Mouse (Mus musculus) limb, embryonic 10.5 days (tissue): Measurements from ENCODE around the gene Wwox. TPM values are rescaled to one million over a fixed set of nuclear protein-coding genes. Genes with fewer than 3 reads are reported as not detected.

Experiments
- DNase-seq: peaks from one replicate; pipeline ENCODE4 v3.0.0-alpha.2; 2017; ENCODE audit warnings: low spot score
- H3K27ac ChIP-seq: fragments of 300-500 bp; sonication (generic); 2 replicates; pipeline ENCODE4 v1.5.1; 2016; ENCODE audit warnings: mild to moderate bottlenecking
- H3K27me3 ChIP-seq: fragments of 300-500 bp; sonication (generic); 2 replicates; pipeline ENCODE4 v1.6.1; 2016; ENCODE audit warnings: low read depth, mild to moderate bottlenecking; ENCODE audit not compliant: poor library complexity, severe bottlenecking
- H3K36me3 ChIP-seq: fragments of 300-500 bp; sonication (generic); 2 replicates; pipeline ENCODE4 v1.6.1; 2016; ENCODE audit warnings: mild to moderate bottlenecking, moderate library complexity
- H3K4me1 ChIP-seq: fragments of 300-500 bp; sonication (generic); 2 replicates; pipeline ENCODE4 v1.6.1; 2016
- H3K4me3 ChIP-seq: fragments of 300-500 bp; sonication (generic); 2 replicates; pipeline ENCODE4 v1.5.1; 2016; ENCODE audit warnings: mild to moderate bottlenecking, moderate library complexity
- H3K9me3 ChIP-seq: fragments of 300-500 bp; sonication (generic); replicated peaks from 2 replicates; pipeline ENCODE4 v1.6.1; 2016; ENCODE audit warnings: mild to moderate bottlenecking
- WGBS: fragments of 180-500 bp; shearing (Covaris S2); methylation state at CpG from one replicate; pipeline ENCODE4 v1.1.7; 2016; 5-methylcytosine and 5-hydroxymethylcytosine counted together
- polyA plus RNA-seq: library from polyadenylated mRNA; unstranded; fragments of >200 nt; fragmentation: Nextera tagmentation; extraction: Ambion mirVana; gene quantifications from 2 replicates; pipeline ENCODE4 v1.2.1, GENCODE M21; 2016

The Wwox gene
- polyA plus RNA-seq, 1 experiment from 2014 or later, result 8.6 TPM

GRCm38 (mm10) chr8:115395840-115396239, 956.4 kb downstream of the Wwox start:
- Histone ChIP-seq H3K4me1 (no peaks in the 10 kb centered on the region; the same call in 1 of the 2 replicates), H3K9me3 (no peaks in the 10 kb centered on the region), H3K27me3 (no peaks in the 10 kb centered on the region), H3K4me3 (no peak overlapping the region), H3K27ac (no peak overlapping the region), H3K36me3 (no peaks in the 10 kb centered on the region)
- DNase-seq, result no peak
- 79% methylated on average over 5 of the region's 5 CpGs for WGBS

GRCm38 (mm10) chr8:115397981-115398380, 958.5 kb downstream of the Wwox start:
- Histone ChIP-seq H3K36me3 (no peaks in the 10 kb centered on the region), H3K4me1 (no peaks in the 10 kb centered on the region; the same call in 1 of the 2 replicates), H3K4me3 (no peak overlapping the region), H3K27ac (no peak overlapping the region), H3K9me3 (no peaks in the 10 kb centered on the region), H3K27me3 (peaks cover 4% of the 10 kb centered on the region; the same call in 1 of the 2 replicates)
- DNase-seq, result no peak
- 86% methylated on average over 3 of the region's 3 CpGs for WGBS

- peak overlapping the region; percentile 50; the same call in 1 of the 2 replicates for H3K27ac ChIP-seq
Observed at GRCm38 (mm10) chr8:115400013-115400720, 960.7 kb downstream of the Wwox start.

More at GRCm38 (mm10) chr8:115400013-115400720, 960.7 kb downstream of the Wwox start:
- peaks cover 3% of the 10 kb centered on the region; the same call in 1 of the 2 replicates for H3K4me1 ChIP-seq
- DNase-seq, result peak; percentile 35
- WGBS, result 44% methylated on average over 15 of the region's 15 CpGs
- H3K9me3 ChIP-seq, result no peaks in the 10 kb centered on the region
- no peak overlapping the region for H3K4me3 ChIP-seq
- H3K27me3 ChIP-seq, result peaks cover 4% of the 10 kb centered on the region; the same call in 1 of the 2 replicates
- no peaks in the 10 kb centered on the region for H3K36me3 ChIP-seq

Other genes with a start within 250 kb of the Wwox start
- 1.1 and 1.6 TPM in 2 replicates for gene Vat1l, start 234.0 kb upstream of the Wwox start, polyA plus RNA-seq
- gene Clec3a, start 21.6 kb upstream of the Wwox start, polyA plus RNA-seq, result not detected in 2 replicates